Mouse (Mus musculus) hindbrain, embryonic 10.5 days (tissue): ENCODE measurements around the gene Slc16a5. TPM values are rescaled to one million over a fixed set of nuclear protein-coding genes. Genes with fewer than 3 reads are reported as not detected.
A peak's percentile ranks its signal among the peaks of the same experiment; 100 is the strongest.
"Not testable (repeated sequence)": the region's sequence is repeated elsewhere in the genome, so short reads cannot be mapped to it uniquely, and the experiment has no call there.

Source experiments
- DNase-seq: peaks from one replicate; pipeline ENCODE4 v3.0.0-alpha.2; 2017; ENCODE audit warnings: low spot score
- H3K27ac ChIP-seq: fragments of 300-500 bp; sonication (generic); 2 replicates; pipeline ENCODE4 v1.5.1; 2016; ENCODE audit warnings: mild to moderate bottlenecking, moderate library complexity
- H3K27me3 ChIP-seq: fragments of 300-500 bp; sonication (generic); 2 replicates; pipeline ENCODE4 v1.6.1; 2016; ENCODE audit warnings: mild to moderate bottlenecking; ENCODE audit not compliant: poor library complexity, insufficient read depth, severe bottlenecking
- H3K36me3 ChIP-seq: fragments of 300-500 bp; sonication (generic); 2 replicates; pipeline ENCODE4 v1.6.1; 2016; ENCODE audit warnings: mild to moderate bottlenecking, moderate library complexity
- H3K4me1 ChIP-seq: fragments of 300-500 bp; sonication (generic); replicated peaks from 2 replicates; pipeline ENCODE4 v1.6.1; 2016; ENCODE audit warnings: mild to moderate bottlenecking
- H3K4me3 ChIP-seq: fragments of 300-500 bp; sonication (generic); 2 replicates; pipeline ENCODE4 v1.5.1; 2016; ENCODE audit warnings: mild to moderate bottlenecking, moderate library complexity
- H3K9me3 ChIP-seq: fragments of 300-500 bp; sonication (generic); 2 replicates; pipeline ENCODE4 v1.6.1; 2016; ENCODE audit warnings: mild to moderate bottlenecking, moderate library complexity
- WGBS: fragments of 180-500 bp; shearing (Covaris S2); methylation state at CpG from one replicate; pipeline ENCODE4 v1.1.7; 2016; 5-methylcytosine and 5-hydroxymethylcytosine counted together
- polyA plus RNA-seq: library from polyadenylated mRNA; unstranded; fragments of >200 nt; fragmentation: Nextera tagmentation; extraction: Ambion mirVana; gene quantifications from 2 replicates; pipeline ENCODE4 v1.2.1, GENCODE M21; 2016

Slc16a5 gene
- polyA plus RNA-seq, 1 experiment from 2014 or later, result not detected

DNA sequence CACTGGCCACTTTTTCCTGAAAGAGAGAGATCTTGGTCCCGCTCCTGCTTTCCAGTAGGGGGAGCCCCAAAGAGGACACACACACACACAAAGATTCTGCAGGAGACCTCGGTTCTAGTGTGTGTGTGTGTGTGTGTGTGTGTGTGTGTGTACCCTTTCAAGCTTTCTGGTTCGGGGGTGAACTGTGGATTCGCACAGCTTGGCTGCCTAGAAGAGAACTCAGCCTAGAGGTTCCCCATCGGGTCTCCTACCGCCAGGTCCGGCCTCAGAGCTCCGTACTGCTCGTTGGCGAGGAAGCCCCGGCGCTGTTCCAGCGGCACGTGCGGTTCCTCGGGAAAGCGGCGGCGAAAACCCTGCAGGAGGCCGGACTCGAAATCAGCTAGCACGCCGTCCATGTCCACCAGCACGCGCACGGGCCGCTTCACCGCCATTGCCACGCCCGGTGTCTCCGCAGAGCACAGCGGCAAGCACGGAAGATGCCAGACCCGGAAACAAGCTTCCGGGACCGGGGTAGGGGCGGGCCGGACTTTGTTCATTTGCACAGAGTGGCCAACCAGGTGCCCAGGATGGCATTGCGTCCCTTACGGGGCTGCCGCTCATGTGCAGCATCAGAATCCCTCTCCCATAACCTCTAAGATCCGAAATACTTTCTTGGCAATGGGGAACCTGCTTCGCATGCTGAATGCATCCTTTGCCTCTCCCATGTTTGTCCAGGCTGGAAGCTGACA lies 29.2 kb downstream of the Slc16a5 start, which contains the start of gene Nt5c:
Gene Nt5c (minus strand): TSS at position 507 of the 728 bp plus-strand sequence.
- under 1% methylated on average over 43 of the region's 43 CpGs for WGBS
- H3K4me3 ChIP-seq, result peak within 1 kb of the TSS; percentile 80
- peak; percentile 85 for DNase-seq
- no peaks in the 10 kb centered on the region for H3K9me3 ChIP-seq
- H3K36me3 ChIP-seq, result peaks cover 26% of the 10 kb centered on the region
- peaks cover 30% of the 10 kb centered on the region for H3K4me1 ChIP-seq
- peaks cover 7% of the 10 kb centered on the region for H3K27me3 ChIP-seq
- peak within 1 kb of the TSS; percentile 91 for H3K27ac ChIP-seq

DNA sequence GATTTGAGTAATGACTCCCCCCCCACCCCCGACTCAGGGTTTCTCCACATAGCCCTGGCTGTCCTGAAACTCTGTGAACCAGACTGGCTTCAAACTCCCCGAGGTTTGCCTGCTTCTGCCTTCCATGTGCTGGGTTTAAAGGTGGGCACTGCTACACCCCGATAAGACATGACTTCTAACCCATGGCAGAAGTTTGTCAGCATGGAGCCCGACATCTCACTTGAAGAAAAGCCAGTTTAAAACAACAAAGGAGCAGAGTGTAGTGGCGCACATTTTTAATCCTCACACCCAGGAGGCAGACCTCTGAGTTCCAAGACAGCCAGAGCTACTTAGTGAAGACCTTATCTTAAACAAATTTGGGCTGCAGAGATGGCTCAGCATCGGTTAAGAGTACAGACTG lies 30.1 kb downstream of the Slc16a5 start:
- peaks cover 30% of the 10 kb centered on the region for H3K4me1 ChIP-seq
- no peaks in the 10 kb centered on the region for H3K9me3 ChIP-seq
- no peak overlapping the region for H3K27ac ChIP-seq
- peak overlapping the region; percentile 80 for H3K4me3 ChIP-seq
- DNase-seq, result no peak
- 43% methylated on average over 6 of the region's 6 CpGs for WGBS
- H3K27me3 ChIP-seq, result peaks cover 7% of the 10 kb centered on the region
- H3K36me3 ChIP-seq, result peaks cover 34% of the 10 kb centered on the region

DNA sequence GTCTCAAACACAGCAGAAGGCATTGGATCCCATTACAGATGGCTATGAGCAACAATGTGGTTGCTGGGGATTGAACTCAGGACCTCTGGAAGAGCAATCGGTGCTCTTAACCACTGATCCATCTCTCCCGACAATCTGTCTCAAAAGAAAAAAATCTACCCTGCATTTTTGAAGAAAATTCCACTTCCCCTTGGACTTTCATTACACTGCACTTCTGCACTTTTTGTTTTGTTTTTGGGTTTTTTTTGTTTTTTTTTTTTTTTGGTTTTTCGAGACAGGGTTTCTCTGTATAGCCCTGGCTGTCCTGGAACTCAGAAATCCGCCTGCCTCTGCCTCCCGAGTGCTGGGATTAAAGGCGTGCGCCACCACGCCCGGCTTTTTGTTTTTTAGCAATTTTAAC lies 34.3 kb downstream of the Slc16a5 start:
- not testable (repeated sequence) for DNase-seq, H3K4me3 ChIP-seq, H3K27ac ChIP-seq, H3K9me3 ChIP-seq, H3K27me3 ChIP-seq
- 90% methylated on average over 9 of the region's 9 CpGs for whole genome bisulfite sequencing
- Histone ChIP-seq H3K4me1 (peaks cover 13% of the 10 kb centered on the region), H3K36me3 (peaks cover 53% of the 10 kb centered on the region)

DNA sequence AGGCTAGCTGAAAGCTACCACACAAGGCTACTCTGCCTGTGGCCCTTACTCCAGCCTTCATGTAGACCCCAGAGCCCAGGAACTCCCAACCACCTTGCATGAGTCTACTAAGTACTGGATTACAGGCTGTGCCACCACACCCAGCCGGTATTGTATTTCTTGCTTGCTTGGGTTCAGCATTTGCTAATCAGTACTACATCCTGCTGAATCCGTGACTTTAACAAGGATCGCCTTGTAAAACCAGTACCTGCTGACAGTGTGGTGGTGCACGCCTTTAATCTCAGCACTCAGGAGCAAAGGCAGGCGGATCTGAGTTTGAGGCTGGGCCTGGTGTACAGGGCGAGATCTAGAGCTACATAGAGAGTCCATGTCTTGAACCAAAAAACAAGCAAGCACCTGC lies 40.4 kb downstream of the Slc16a5 start:
- Histone ChIP-seq H3K4me3 (no peak overlapping the region), H3K4me1 (peaks cover 25% of the 10 kb centered on the region), H3K9me3 (no peaks in the 10 kb centered on the region), H3K27ac (no peak overlapping the region), H3K27me3 (no peaks in the 10 kb centered on the region), H3K36me3 (peaks cover 98% of the 10 kb centered on the region)
- no peak for DNase-seq
- 96% methylated on average over 6 of the region's 6 CpGs for WGBS

DNA sequence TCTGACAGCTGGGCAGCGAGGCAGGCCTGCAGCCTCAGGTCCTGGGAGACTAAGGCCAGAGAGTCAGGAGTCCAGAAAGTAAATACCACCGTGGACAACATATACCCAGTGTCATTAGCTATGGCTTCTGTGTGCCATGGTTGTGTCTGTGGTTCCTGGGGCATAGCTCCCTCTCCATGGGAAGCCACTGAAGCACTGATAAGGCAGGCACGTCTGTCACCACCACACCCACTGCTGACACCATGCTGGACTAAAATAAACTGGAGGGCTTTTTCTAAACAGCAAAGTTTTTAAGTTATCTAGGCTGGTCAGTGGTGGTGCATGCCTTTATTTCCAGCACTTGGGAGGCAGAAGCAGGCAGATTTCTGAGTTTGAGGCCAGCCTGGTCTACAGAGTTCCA lies 44.3 kb downstream of the Slc16a5 start:
- DNase-seq, result no peak
- Histone ChIP-seq H3K27ac (no peak overlapping the region), H3K9me3 (no peaks in the 10 kb centered on the region), H3K4me3 (no peak overlapping the region), H3K36me3 (peaks cover 71% of the 10 kb centered on the region), H3K4me1 (peaks cover 58% of the 10 kb centered on the region), H3K27me3 (no peaks in the 10 kb centered on the region)
- WGBS, result 77% methylated on average over 3 of the region's 3 CpGs

DNA sequence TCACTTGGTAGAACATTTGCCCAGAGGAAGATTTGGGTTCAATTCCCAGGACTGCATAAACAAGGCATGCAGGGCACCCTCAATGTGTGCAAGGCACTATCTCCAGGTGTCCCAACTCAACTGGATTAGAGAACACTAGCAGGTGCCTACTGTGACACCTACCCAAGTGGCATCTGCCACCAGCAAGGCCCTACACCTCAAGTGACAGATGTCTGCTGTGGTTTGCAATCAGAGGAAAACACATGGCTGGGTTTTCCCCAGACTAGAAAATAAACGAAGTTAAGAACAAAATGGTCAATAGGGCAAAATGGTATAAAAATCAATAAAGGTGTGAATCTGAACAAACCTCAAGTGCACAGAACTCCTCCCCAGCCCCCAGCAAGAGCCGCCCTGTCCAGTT lies 45.8 kb downstream of the Slc16a5 start:
- peaks cover 73% of the 10 kb centered on the region for H3K4me1 ChIP-seq
- H3K27ac ChIP-seq, result no peak overlapping the region
- H3K4me3 ChIP-seq, result no peak overlapping the region
- H3K9me3 ChIP-seq, result no peaks in the 10 kb centered on the region
- peaks cover 56% of the 10 kb centered on the region for H3K36me3 ChIP-seq
- DNase-seq, result no peak
- WGBS, result 89% methylated on average over 2 of the region's 2 CpGs
- H3K27me3 ChIP-seq, result no peaks in the 10 kb centered on the region

DNA sequence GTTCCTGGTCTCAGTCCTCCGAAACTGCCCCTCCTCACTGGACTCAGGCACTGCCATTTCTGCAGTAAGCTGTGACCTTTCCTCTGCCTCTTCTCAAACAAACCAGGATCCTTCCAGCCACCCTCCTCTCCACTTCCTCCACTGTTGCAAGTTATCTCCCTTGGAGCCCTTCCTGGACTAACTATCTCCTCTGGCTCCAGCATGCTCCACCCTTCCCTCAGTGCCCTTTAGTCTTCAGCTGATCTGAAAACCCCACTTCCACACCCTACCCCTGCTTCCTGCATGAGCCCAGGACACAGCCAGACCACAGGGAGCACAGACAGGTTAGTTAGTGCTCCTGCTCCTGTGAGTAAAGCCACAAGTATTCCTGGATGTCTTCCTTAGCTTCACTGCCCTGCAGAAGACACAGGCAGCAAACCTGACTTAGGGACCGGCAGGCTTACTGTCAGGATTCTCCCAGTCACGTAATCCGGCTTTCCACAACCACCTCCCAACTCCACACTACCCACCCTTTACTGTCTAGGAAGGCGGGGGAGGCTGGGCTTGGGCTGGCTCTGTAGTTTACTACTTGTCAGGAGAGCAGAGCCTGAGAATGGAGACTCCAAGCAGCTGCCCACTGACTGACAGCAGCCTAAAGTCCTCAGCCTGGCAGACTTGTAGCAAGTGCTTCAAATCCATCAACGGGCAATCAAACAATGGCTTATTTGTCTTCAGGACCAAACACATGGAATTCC lies 47.7 kb downstream of the Slc16a5 start:
- Histone ChIP-seq H3K36me3 (peaks cover 39% of the 10 kb centered on the region), H3K4me3 (peak overlapping the region; percentile 100), H3K27ac (peak overlapping the region; percentile 68), H3K9me3 (no peaks in the 10 kb centered on the region), H3K4me1 (peaks cover 77% of the 10 kb centered on the region), H3K27me3 (no peaks in the 10 kb centered on the region)
- no peak for DNase-seq
- 57% methylated on average over 6 of the region's 6 CpGs for WGBS

DNA sequence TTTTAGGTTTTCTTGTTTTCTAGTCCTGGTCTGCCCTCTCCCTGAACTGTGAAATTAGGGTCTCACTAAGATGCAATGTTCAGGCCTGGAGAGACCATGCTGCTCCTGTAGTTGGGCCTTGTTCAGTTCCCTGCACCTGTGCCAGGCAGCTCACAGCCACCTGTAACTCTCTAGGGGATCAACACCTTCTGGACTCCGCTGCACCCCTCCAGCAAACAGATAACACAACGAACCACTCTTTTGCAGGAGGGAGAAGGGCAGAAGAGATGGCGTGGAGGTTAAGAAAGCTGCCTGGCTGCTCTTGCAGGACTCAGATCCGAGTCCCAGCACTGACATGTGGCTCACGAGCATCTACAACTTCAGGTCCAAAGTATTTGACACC lies 48.2 kb downstream of the Slc16a5 start:
- DNase-seq, result no peak
- Histone ChIP-seq H3K27ac (peak overlapping the region; percentile 68), H3K4me1 (peaks cover 76% of the 10 kb centered on the region), H3K27me3 (no peaks in the 10 kb centered on the region), H3K9me3 (no peaks in the 10 kb centered on the region), H3K4me3 (peak overlapping the region; percentile 100), H3K36me3 (peaks cover 34% of the 10 kb centered on the region)
- WGBS, result 64% methylated on average over 5 of the region's 5 CpGs

DNA sequence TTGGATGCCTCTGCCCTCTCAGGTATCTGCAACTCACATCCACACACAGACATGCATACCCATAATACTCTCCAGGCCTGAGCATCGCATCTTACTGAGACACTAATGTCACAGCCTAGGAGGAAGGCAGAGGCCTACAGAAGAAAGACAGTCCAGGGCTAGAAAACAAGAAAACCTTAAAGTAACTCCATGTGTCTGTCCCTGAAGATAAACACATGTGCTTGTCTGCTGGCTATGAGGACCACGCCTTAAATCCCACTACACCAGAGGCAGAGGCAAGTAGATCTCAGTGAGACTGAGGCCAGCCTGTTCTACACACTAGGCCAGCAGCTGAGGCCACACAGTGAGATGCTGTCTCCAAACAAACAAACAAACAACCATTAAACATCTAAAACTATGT lies 48.8 kb downstream of the Slc16a5 start:
- H3K4me1 ChIP-seq, result peaks cover 70% of the 10 kb centered on the region
- DNase-seq, result no peak

DNA sequence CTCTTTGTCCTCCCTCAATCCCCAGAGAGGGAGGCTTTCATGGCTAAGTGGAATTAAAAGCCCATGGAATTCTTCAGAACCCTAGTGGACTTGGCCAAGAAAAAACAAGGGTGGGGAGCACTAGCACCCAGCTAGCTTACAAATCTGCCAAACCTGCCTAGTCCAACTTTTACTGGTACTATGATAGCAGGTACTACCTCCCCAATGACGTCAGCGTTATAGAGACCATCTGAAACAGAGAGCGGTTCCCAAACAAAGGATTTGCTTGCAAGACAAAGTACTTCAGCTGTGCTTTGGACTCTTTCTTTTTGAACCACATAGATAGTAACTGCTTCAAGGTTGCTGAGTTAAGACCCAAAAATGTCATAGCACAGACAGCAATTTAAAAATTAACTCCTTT lies 49.7 kb downstream of the Slc16a5 start:
- no peak for DNase-seq
- H3K4me1 ChIP-seq, result peaks cover 61% of the 10 kb centered on the region
- no peaks in the 10 kb centered on the region for H3K27me3 ChIP-seq
- peak overlapping the region; percentile 99 for H3K27ac ChIP-seq
- H3K9me3 ChIP-seq, result no peaks in the 10 kb centered on the region
- WGBS, result 47% methylated on average over 3 of the region's 3 CpGs
- peaks cover 19% of the 10 kb centered on the region for H3K36me3 ChIP-seq
- H3K4me3 ChIP-seq, result peak overlapping the region; percentile 100

More for the DNA sequence above, 48.8 kb downstream of the Slc16a5 start:
- Histone ChIP-seq H3K9me3 (no peaks in the 10 kb centered on the region), H3K36me3 (peaks cover 27% of the 10 kb centered on the region), H3K27ac (peak overlapping the region; percentile 99), H3K4me3 (peak overlapping the region; percentile 100), H3K27me3 (no peaks in the 10 kb centered on the region)
- WGBS, result 74% methylated on average over 2 of the region's 2 CpGs

DNA sequence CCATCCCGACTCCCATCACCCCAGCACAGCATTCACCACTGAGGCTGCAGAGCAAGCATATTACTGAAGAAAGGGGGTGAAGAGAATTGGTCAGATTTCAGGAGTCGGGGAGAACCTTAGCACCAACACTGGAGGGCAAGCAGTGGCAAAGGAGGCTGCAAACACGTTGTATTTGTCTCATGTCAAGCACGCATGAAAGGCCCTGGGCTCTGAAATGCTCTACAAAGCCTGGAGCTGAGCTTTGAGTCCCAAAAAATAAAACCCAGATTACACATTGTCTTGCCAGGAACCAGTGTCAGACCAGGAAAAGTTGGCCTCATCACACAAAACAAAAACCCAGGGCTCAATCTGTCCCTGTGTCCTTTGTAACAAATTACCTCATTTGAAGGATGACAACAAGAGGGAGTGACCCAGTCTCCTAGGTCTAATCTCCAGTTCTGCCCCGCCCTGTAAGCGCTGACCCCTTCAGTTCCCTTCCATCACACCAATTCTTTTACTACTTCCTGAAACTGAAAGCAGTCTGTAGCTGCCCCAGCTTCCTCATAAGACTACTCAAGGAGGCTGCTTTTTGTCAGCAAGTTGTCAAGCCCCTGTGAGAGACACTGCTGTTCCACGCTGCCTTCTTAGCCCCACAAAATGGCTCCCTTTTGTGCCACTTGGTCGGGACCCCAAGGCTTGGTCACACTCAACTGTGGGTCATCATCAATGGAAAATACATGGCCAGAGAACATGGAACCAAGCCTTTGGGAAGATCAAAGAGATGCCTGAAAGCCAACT lies 50.3 kb downstream of the Slc16a5 start:
- Histone ChIP-seq H3K4me1 (peaks cover 55% of the 10 kb centered on the region), H3K4me3 (peak overlapping the region; percentile 100), H3K27ac (peak overlapping the region; percentile 99), H3K27me3 (no peaks in the 10 kb centered on the region), H3K36me3 (peaks cover 13% of the 10 kb centered on the region), H3K9me3 (no peaks in the 10 kb centered on the region)
- 40% methylated on average over 8 of the region's 8 CpGs for whole genome bisulfite sequencing
- peak; percentile 21 for DNase-seq

DNA sequence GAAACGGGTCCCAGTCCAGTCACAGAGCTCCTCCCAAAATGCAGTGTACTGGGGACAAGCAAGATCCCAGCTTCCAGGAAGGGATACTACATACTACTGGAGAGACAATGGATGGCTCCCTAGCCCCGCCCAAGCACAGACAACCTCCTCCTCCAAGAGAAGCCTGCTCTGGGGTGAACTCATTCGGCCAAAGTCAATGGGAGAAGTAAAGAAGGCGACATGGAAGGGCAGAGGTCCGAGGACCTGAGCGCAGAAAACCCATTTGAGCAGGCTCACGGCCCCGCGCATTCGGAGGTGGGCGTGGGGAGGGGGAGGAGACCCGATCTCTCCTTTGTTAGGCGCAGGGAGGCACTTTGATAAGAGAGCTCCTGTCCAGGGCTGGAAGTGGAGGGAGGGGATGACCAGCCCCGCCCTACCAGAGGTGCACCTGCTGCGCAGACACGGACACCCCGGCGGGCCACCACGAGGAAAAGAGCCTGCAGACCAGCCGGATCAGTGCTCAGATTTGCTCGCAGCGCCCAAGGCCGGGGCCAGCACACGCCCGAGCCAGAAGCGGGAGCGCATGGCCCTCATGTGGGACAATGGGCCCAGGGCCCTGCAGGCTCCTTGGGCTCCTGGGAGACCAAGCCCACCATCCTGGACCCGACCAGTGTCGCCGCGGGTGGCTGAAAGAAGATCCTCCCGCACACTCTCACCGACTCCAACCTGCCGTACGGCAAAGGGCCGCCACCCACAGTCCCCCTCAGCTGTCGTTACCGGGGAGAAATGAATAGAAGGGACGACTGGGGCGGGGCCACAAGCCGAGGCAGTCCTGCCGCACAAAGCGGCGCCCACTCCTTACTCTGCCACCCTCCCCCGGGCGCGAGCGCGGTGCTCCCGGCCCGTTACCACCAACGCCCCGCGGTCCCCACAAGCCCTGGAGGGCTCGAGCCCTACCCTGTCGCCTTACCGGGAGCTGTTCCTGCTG lies 51.3 kb downstream of the Slc16a5 start:
- Histone ChIP-seq H3K27me3 (no peaks in the 10 kb centered on the region), H3K4me1 (peaks cover 46% of the 10 kb centered on the region)
- under 1% methylated on average over 57 of the region's 57 CpGs for WGBS

More for the DNA sequence above, 51.3 kb downstream of the Slc16a5 start:
- Histone ChIP-seq H3K27ac (peak overlapping the region; percentile 99), H3K9me3 (no peaks in the 10 kb centered on the region), H3K36me3 (peaks cover 4% of the 10 kb centered on the region), H3K4me3 (peak overlapping the region; percentile 100)
- DNase-seq, result peak; percentile 70
